Mouse (Mus musculus) thymus, postnatal 36 days (tissue): ENCODE results near the gene Sf3b3.
"Not testable (repeated sequence)": the region's sequence is repeated elsewhere in the genome, so short reads cannot be mapped to it uniquely, and the experiment has no call there.

ENCODE experiments used
- DNase-seq, 2 experiments: peaks; one replicate each; pipeline ENCODE4 v3.0.0; 2022; ENCODE audit warnings: mixed read lengths in 2 of 2

Gene Sf3b3

GRCm38 (mm10) chr8:110804825-110805514, 41.6 kb downstream of the Sf3b3 start:
- peak in 1 of 2 experiments; percentile 11 for DNase-seq

- DNase-seq = peak; percentile 22 to 60
Observed at GRCm38 (mm10) chr8:110803856-110804255, 42.7 kb downstream of the Sf3b3 start.

DNA sequence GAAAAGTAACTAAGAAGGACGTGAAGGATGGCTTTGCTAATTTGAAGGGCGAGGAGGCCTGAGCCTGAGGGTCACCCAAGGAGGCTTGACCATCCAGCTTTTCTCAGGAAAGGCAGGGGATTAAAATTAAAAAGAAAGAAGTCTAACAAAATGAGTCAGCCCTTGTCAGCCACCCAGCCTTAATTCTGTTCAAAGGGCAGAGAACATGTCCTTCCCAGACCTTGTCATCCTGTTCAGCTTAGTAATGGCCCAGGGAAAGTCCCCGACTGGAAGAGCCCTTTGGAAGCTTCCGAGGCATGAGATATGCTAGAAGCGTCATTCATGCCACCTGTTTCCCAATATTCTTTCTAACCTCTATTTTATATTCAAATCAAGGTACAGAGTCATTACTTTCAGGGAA, 43.6 kb downstream of the Sf3b3 start:
- DNase-seq = no peak

DNA sequence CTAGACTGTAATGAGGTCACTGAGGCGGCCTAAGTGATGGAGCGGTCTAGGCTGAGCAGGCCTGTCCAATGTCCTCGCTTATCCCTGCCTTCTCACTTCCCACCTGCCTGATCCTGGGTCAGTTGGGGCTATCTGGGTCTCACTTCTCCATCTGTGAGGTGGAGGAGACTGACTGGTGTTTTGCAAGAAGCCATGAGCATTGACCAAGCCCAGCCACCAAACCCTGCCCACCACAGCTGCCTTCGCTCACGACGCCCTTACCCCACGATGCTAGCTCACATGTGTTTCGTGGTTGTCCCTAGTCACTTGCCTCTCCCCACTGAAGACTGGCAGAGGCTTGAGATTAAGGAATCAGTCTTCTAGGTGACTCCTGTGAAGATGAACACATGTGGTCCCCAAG, 49.5 kb downstream of the Sf3b3 start:
- no peak for DNase-seq

DNA sequence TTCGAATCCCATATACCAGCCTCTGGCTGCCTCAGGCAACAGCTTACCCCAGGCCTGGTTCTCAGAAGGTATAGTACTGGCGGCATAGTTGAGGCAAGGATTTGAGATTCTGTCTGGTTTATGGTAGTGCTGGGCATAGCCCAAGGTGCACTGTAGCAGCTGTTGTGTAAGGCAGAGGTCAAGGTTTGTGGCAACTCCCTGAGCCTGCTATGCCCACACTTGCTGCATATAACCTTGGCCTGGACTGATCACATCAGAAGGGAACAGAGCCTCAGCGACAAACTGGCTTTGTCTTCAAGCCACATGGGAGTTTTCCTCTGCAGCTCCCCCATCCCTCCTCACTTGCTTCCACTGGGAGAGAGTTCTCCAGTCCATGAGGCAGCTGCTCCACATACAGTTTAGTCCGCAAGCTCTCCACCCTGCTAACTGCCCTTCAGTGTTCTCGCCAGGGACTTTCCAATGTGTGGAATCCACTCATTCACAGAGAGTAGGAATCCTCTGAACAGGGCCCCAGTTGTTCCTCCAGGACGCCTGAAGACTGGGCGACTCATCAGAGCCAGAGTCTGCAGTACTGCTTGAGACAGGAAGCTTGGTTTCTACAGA, 52.1 kb downstream of the Sf3b3 start:
- no peak for DNase-seq

DNA sequence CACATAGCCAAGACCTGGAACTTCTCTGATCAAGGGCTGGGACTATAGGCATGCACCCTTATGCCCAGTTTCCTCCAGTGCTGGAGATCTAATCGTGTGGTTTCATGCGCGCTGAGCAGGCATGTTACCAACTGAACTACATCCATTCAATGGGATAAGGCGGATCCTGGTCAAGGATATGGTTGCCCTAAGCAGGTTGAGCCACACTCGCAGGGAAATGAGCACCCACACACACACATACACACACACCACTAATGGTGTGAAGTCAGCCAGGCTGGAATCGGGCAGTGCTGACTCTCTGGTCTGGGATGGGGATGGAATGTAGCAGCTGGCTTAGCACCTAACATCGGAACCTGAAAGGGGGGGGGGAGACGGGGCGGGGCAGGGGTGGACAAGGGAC, 52.7 kb downstream of the Sf3b3 start:
- no peak for DNase-seq

DNA sequence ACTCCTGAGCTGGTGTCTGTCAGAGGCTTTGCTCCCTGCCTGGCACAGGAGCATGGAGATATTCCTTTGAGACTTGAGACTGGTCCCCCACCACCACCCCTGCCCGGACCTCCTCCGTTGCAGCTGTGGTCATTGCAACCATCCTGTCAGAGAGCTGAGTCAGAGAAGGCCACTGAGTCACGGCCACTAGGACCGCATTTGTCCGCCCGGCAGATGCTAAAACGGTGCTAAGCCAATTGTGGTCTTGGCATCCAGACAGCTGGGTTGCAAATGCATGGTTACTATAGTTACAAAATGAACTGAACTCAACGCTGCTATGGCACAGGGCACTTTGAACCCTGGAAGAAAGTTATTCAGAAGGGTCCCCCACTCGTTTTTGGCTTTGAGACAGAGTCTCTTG, 53.1 kb downstream of the Sf3b3 start:
- DNase-seq = no peak

DNA sequence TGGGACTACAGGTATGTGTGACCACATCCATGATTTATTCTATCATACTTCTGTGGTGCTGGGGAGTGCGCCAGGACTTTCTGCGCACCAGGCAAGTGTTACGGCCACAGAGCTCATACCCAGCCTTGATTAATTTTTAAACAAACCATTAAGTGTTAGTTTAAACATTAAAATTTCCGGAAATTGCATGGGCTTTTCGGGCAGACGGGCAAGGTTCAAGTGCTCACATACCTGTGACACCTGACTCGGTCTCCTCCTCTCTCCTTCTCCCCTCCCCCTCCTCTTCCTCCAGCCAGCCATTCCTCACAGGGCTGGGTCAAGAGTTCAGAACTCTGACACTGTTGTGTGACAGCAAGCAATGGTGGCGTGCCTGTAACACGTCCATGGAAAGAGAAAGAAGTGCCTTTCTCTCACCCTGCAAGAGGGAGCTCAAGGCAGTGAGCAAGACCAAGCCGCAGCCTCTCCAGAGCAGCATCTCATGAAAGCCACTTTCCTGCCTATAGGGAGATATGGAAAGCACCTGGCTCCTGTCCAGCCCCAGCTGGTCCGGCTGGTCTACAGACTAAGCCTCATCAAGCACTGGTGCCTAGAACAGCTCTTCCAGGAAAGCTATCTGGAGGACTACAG, 53.9 kb downstream of the Sf3b3 start:
- no peak for DNase-seq

DNA sequence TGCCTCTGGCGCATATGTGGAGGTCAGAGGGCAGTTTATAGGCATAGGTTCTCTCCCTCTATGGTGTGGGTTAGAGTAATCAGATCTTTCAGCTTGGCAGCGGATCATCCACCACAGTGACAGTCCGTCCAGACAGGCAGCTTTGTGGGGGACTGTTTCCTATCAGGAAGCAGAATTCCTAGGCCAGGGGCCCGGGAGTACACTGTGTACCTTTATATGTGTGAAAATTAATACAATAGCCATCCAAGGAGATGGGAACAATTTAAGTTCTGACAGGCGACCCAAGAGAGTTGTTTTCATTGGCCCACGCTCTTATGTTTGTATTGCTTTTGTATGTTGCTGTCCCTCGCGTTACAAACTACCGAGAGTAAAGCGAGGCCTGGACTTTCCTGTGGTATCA, 55.4 kb downstream of the Sf3b3 start:
- no peak for DNase-seq

DNA sequence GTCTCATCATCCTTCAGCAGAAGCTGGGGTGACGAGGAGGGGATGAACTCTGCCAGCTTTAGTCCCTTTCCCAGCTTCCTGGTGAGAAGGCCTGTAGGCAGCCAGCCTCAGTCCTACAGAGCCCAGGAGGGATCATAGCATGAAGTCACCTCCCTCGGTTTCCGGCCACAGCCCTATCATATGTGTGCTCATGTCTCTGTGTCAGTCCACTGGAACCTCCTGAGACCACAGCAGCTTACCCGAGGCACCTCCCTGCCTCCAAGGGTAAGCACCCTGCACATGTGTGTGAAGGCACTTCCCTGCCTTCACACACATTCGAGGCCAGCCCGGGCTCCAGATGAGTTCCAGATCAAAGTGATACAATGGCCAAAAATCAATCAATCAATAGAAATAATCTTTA, 56.3 kb downstream of the Sf3b3 start:
- DNase-seq = no peak

- no peak for DNase-seq
Observed at GRCm38 (mm10) chr8:110789571-110789970, 57.0 kb downstream of the Sf3b3 start.

- DNase-seq = no peak
Observed at GRCm38 (mm10) chr8:110788981-110789380, 57.6 kb downstream of the Sf3b3 start.

DNA sequence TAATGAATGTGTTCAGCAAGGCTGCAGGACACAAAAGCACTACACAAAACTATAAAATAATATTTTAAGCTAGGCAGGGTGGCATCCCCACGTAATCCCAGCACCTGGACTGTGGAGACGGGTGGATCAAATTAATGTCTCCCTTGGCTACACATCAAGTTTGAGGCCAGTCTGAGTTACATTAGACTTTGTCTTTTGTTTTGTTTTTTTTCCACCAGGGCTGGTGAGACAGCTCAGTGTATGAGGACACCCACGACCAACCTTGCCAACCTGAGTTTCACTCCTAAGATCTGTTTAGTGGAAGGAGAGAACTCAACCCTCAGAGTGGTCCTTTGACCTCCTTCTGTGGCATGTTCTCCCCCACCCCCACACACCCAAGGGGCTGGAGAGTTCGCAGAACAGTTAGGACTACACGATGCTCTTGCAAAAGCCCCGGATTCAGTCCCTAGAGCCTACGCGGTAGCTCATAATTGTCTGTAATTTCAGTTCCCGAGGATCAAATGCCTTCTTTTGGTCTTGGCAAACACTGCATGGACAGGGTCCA, 59.1 kb downstream of the Sf3b3 start:
- no peak for DNase-seq

- no peak for DNase-seq
Observed at GRCm38 (mm10) chr8:110786934-110787333, 59.7 kb downstream of the Sf3b3 start.

DNA sequence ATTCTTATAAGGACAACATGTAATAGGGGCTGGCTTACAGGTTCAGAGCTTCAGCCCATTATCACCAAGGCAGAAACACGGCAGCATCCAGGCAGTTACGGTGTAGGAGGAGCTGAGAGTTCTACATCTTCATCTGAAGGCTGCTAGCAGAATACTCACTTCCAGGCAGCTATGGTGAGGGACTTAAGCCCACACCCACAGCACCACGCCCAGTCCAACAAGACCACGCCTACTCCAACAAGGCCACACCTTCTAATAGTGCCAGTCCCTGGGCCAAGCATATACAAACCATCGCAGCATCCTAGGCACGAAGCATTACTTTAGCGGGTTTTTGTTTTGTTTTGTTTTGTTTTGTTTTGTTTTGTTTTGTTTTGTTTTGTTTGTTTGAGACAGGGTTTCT, 60.1 kb downstream of the Sf3b3 start:
- not testable (repeated sequence) for DNase-seq

GRCm38 (mm10) chr8:110785366-110785765, 61.2 kb downstream of the Sf3b3 start:
- no peak for DNase-seq

DNA sequence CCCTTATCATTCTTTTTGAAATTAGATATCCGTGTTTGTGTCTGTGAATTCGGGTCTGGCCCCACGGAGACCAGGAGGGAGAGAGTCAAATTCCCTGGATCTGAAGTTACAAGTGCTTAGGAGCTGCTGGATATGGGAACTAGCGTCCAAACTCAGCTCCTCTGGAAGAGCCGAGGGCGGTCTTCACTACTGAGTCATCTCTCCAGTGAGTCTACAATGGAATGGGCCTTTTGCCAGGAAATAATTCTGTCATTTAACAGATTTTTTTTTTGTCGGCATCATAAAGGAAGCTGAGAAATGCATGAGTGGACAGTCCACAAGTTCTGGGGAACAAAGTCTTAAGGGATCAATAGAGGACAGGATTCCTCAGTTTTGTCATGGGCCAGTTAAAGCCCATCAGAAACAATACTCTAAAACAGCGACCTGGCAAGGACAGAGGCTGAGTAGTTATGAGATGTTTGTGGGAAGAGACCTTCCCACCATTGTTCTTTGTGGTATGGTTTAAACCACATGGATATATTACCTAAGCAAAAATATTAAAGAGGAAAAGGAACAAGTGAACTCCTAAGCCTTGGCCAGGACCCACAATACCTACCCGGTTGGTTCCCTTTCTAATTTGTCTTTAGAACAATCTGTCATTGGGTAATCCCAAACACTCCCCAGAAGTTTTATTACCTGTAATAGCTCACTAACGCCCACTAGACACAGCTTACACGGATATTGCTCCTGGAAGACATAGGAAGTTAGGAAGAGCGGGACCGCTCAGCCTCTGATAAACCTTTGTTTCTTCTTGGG, 66.5 kb downstream of the Sf3b3 start:
- DNase-seq = no peak

DNA sequence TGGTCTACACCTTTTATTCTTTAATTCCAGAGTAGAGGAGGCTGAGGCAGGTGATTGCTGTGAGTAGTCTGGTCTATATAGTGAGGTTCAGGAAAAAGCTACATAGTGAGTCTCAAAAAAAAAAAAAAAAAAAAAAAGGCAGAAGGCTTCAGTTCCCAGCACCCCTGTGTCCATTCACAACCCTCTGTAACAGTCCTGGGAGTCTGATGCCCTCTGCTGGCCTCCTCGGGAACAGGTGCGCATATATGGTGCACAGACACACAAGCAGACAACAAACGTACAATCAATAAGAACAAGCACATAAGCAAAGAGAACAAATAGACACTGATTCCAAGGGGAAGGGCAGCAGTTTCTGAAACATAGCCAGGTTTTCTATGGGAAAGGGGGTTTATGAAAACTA, 70.3 kb downstream of the Sf3b3 start:
- DNase-seq = no peak

GRCm38 (mm10) chr8:110775721-110776120, 70.9 kb downstream of the Sf3b3 start:
- DNase-seq = no peak

GRCm38 (mm10) chr8:110775316-110775715, 71.3 kb downstream of the Sf3b3 start:
- DNase-seq = no peak

DNA sequence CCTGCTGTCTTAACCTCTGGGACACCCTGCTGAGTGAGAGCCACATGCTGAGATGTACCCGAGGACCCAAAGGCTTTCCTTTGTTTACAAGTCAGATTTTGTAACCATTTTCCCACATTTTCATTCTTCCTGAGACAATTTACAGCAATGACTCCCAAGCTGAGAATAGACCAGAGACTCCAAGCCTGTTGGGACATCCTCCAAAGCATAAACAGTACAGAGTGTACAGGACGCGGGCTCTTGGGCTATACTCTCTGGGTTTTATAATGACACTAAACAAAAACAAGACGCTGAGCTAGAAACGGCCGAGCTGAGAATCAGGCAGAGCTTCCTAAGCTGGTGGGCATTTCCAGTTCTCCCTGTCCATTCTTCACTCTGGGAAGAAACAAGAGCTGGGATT, 71.9 kb downstream of the Sf3b3 start:
- no peak for DNase-seq

DNA sequence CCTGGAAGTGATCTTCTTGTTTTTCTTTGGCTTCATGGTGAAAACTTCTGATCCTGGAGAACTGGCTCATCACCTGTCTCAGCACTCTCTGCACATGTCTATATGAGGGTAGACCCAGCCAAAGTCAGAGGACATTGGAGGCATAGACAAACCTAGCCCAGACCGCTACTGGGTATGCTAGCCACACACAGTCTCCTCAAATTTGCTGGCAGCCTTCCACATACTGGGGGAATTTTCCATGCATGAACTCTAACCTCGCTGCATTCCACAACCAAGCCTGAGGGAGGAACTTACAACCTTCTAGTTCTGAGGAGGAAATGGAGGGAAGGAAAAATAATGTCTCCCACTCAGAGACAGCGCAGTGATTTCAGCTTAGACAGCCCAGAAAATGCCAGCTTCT, 72.5 kb downstream of the Sf3b3 start:
- no peak for DNase-seq

- DNase-seq = no peak
Observed at GRCm38 (mm10) chr8:110772452-110772851, 74.1 kb downstream of the Sf3b3 start.
